Mouse (Mus musculus) stomach, embryonic 16.5 days (tissue): ENCODE data around the gene Pde10a. TPM values are rescaled to one million over a fixed set of nuclear protein-coding genes. Genes with fewer than 3 reads are reported as not detected.

Source experiments
- ATAC-seq: fragments of 200-750 bp; cut with Nextera tagmentation; 2 replicates; pipeline ENCODE4 v1.8.0; 2017; ENCODE audit warnings: moderate number of reproducible peaks, moderate TSS enrichment; ENCODE audit not compliant: insufficient read depth, low FRiP score
- H3K27ac ChIP-seq: fragments of 300-500 bp; sonication (generic); 2 replicates; pipeline ENCODE4 v1.5.1; 2014; ENCODE audit warnings: low read length
- H3K27me3 ChIP-seq: fragments of 300-500 bp; sonication (generic); 2 replicates; pipeline ENCODE4 v1.6.1; 2014; ENCODE audit warnings: low read length, control low read depth, mixed read lengths; ENCODE audit not compliant: control insufficient read depth, insufficient read depth
- H3K36me3 ChIP-seq: fragments of 300-500 bp; sonication (generic); 2 replicates; pipeline ENCODE4 v1.6.1; 2014; ENCODE audit warnings: low read length; ENCODE audit not compliant: control insufficient read depth, insufficient read depth
- H3K4me1 ChIP-seq: fragments of 300-500 bp; sonication (generic); 2 replicates; pipeline ENCODE4 v1.6.1; 2014; ENCODE audit warnings: low read length, control low read depth, mixed read lengths; ENCODE audit not compliant: control insufficient read depth, insufficient read depth
- H3K4me2 ChIP-seq: fragments of 300-500 bp; sonication (generic); 2 replicates; pipeline ENCODE4 v1.6.1; 2014; ENCODE audit warnings: low read depth, low read length, mixed read lengths
- H3K4me3 ChIP-seq: fragments of 300-500 bp; sonication (generic); replicated peaks from 2 replicates; pipeline ENCODE4 v1.5.1; 2014; ENCODE audit warnings: mild to moderate bottlenecking, low read length
- H3K9ac ChIP-seq: fragments of 300-500 bp; sonication (generic); 2 replicates; pipeline ENCODE4 v1.6.1; 2014; ENCODE audit warnings: low read length
- H3K9me3 ChIP-seq: fragments of 300-500 bp; sonication (generic); replicated peaks from 2 replicates; pipeline ENCODE4 v1.6.1; 2016; ENCODE audit warnings: low read length, control low read depth; ENCODE audit not compliant: control insufficient read depth
- WGBS: fragments of 180-500 bp; shearing (Covaris S2); extraction: QIAGEN DNeasy Blood & Tissue Kit; methylation state at CpG from one replicate; pipeline ENCODE4 v1.1.7; 2014; 5-methylcytosine and 5-hydroxymethylcytosine counted together
- polyA plus RNA-seq: library from polyadenylated mRNA; unstranded; fragments of >200 nt; fragmentation: Nextera tagmentation; extraction: Ambion mirVana; gene quantifications from 2 replicates; pipeline ENCODE4 v1.2.1, GENCODE M21; 2015

Gene Pde10a
- polyA plus RNA-seq, 1 experiment from 2014 or later = 1.2 TPM

DNA sequence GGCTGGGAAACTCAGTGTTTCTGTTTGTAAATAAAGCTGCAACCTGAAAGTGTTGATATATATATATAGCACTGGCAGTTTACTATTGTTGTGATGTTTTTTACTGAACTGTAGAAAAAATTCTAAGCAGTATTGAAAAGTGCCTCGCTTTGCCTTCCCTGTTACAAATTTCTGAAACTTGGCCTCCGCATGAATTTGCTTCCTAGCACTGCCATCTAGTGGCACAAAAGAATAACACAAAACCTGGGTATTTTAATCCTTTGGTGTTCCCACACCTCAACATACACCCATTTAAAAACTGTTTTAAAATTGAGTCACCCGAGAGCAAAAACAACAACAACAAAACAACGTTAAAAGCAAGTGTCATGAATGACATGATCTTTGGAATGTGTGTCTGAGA lies 411.4 kb downstream of the Pde10a start:
- Histone ChIP-seq H3K27me3 (no peaks in the 10 kb centered on the region; the same call in 1 of the 2 replicates), H3K4me1 (no peaks in the 10 kb centered on the region), H3K27ac (no peak overlapping the region), H3K4me3 (no peak overlapping the region), H3K36me3 (no peaks in the 10 kb centered on the region), H3K9ac (no peak overlapping the region), H3K9me3 (no peaks in the 10 kb centered on the region), H3K4me2 (no peak overlapping the region)
- no peak for ATAC-seq
- 2% methylated on average over 4 of the region's 4 CpGs for WGBS

DNA sequence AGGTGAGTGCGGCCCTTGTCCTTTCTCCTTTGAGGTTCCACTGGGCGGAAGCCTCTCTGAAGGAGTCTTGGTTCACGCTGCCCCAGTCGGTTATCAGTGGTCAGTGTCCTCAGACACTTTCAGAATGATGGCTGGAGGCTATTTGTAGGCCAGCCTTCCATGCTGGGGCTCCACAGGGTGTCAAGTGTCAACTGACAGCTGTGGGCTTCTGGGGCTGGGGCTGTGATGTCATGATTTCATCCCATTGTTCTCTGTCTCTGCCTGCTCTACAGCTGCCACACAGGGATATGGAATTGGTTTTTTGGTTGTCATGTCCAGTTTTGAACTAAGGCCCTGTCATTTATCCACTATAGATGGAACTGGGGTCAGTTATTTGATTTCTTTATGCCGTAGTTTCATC lies 426.4 kb downstream of the Pde10a start:
- no peak overlapping the region for H3K27ac ChIP-seq
- H3K4me2 ChIP-seq = no peak overlapping the region
- no peak overlapping the region for H3K9ac ChIP-seq
- no peak for ATAC-seq
- no peaks in the 10 kb centered on the region for H3K27me3 ChIP-seq
- no peaks in the 10 kb centered on the region for H3K9me3 ChIP-seq
- WGBS = 73% methylated on average over 5 of the region's 5 CpGs
- no peaks in the 10 kb centered on the region for H3K4me1 ChIP-seq
- H3K4me3 ChIP-seq = no peak overlapping the region
- no peaks in the 10 kb centered on the region for H3K36me3 ChIP-seq

- no peak for ATAC-seq
- Histone ChIP-seq H3K27ac (no peak overlapping the region), H3K9ac (no peak overlapping the region), H3K4me2 (no peak overlapping the region), H3K36me3 (no peaks in the 10 kb centered on the region), H3K27me3 (no peaks in the 10 kb centered on the region), H3K9me3 (no peaks in the 10 kb centered on the region), H3K4me3 (no peak overlapping the region), H3K4me1 (no peaks in the 10 kb centered on the region)
- 89% methylated on average over 8 of the region's 8 CpGs for WGBS
Measured at GRCm38 (mm10) chr17:8952951-8953350, 427.8 kb downstream of the Pde10a start.

GRCm38 (mm10) chr17:8958125-8958524 lies 433.0 kb downstream of the Pde10a start:
- no peak overlapping the region for H3K9ac ChIP-seq
- H3K4me3 ChIP-seq = no peak overlapping the region
- no peak for ATAC-seq
- no peaks in the 10 kb centered on the region for H3K36me3 ChIP-seq
- no peaks in the 10 kb centered on the region for H3K4me1 ChIP-seq
- H3K4me2 ChIP-seq = no peak overlapping the region
- WGBS = 81% methylated on average over 6 of the region's 6 CpGs
- no peaks in the 10 kb centered on the region for H3K27me3 ChIP-seq
- no peaks in the 10 kb centered on the region for H3K9me3 ChIP-seq
- no peak overlapping the region for H3K27ac ChIP-seq

DNA sequence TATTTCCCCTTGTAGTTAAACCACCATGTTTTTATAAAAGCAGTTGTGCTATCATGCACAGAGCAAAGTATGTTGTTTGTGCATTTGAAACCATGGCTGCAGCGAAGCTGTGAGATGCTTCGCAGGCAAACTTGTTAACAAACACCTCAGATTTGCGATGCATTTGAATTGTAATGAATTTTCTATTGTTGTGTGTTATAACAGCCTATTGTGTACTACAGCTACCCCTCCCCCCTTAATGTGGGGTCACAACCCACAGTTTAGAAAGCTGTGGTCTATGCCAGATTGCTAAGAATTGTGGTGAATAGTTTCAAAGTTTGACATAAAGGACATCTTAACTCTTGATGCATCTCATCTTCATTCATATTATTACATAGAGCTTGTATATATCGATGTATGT lies 435.2 kb downstream of the Pde10a start:
- Histone ChIP-seq H3K27me3 (no peaks in the 10 kb centered on the region), H3K9me3 (no peaks in the 10 kb centered on the region), H3K4me1 (no peaks in the 10 kb centered on the region), H3K4me2 (no peak overlapping the region), H3K4me3 (no peak overlapping the region), H3K36me3 (no peaks in the 10 kb centered on the region), H3K27ac (no peak overlapping the region), H3K9ac (no peak overlapping the region)
- ATAC-seq = no peak
- whole genome bisulfite sequencing = 90% methylated on average over 4 of the region's 4 CpGs

DNA sequence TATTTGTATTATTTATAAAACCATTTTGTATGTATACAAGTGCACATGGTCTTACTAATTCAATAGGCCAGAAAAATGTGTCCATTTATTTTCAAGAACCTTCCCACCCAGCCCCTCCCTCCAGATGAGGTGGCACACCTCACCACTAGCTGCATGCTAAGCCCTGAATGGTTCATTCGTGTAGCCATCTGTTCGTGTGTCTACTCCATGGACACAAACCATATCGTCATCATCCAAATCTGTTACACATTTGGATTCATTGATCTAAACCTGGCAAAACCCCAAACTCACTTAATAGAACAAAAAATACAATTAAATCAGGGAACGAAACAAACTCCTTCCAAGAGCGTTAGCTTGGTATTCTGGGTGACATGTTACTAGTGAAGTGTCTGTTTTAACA lies 435.9 kb downstream of the Pde10a start:
- Histone ChIP-seq H3K27ac (no peak overlapping the region), H3K36me3 (no peaks in the 10 kb centered on the region), H3K4me2 (no peak overlapping the region), H3K4me1 (no peaks in the 10 kb centered on the region), H3K4me3 (no peak overlapping the region), H3K9ac (no peak overlapping the region), H3K27me3 (no peaks in the 10 kb centered on the region), H3K9me3 (no peaks in the 10 kb centered on the region)
- 80% methylated on average over 5 of the region's 5 CpGs for WGBS
- no peak for ATAC-seq

DNA sequence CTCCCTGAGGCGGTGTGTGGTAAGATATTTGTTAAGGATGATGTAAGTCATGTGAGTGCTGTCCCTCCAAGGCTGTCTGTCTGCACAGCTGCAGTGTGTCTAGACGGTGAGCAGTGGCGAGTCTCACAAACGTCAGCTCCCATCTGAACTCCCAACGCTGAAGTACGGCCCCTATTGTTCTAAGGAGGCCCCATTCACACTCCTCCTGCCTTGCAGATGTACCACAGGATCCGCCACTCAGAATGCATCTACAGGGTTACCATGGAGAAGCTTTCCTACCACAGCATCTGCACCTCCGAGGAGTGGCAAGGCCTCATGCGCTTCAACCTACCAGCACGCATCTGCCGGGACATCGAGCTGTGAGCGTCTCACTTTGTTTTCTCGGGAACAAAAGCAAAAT lies 436.5 kb downstream of the Pde10a start:
- Histone ChIP-seq H3K4me2 (no peak overlapping the region), H3K27me3 (no peaks in the 10 kb centered on the region), H3K27ac (no peak overlapping the region), H3K4me3 (no peak overlapping the region), H3K4me1 (no peaks in the 10 kb centered on the region), H3K9me3 (no peaks in the 10 kb centered on the region), H3K36me3 (no peaks in the 10 kb centered on the region), H3K9ac (no peak overlapping the region)
- WGBS = 64% methylated on average over 14 of the region's 14 CpGs
- ATAC-seq = no peak

GRCm38 (mm10) chr17:8965177-8965576 lies 440.0 kb downstream of the Pde10a start:
- no peak for ATAC-seq
- no peaks in the 10 kb centered on the region for H3K36me3 ChIP-seq

GRCm38 (mm10) chr17:8972152-8972854 lies 447.1 kb downstream of the Pde10a start:
- Histone ChIP-seq H3K36me3 (no peaks in the 10 kb centered on the region), H3K4me3 (no peak overlapping the region), H3K27me3 (no peaks in the 10 kb centered on the region), H3K4me1 (no peaks in the 10 kb centered on the region), H3K27ac (no peak overlapping the region), H3K9ac (no peak overlapping the region), H3K4me2 (no peak overlapping the region), H3K9me3 (no peaks in the 10 kb centered on the region)
- WGBS = 27% methylated on average over 12 of the region's 12 CpGs
- ATAC-seq = no peak

More at GRCm38 (mm10) chr17:8965177-8965576, 440.0 kb downstream of the Pde10a start:
- no peaks in the 10 kb centered on the region for H3K9me3 ChIP-seq
- WGBS = 89% methylated on average over 6 of the region's 6 CpGs
- no peaks in the 10 kb centered on the region for H3K27me3 ChIP-seq
- H3K4me3 ChIP-seq = no peak overlapping the region
- H3K4me2 ChIP-seq = no peak overlapping the region
- no peak overlapping the region for H3K27ac ChIP-seq
- H3K9ac ChIP-seq = no peak overlapping the region
- H3K4me1 ChIP-seq = no peaks in the 10 kb centered on the region
